Mouse (Mus musculus) liver, embryonic 14.5 days (tissue): ENCODE measurements around the gene Crim1.

Experiments used
- CTCF ChIP-seq: IDR thresholded peaks from 2 replicates; pipeline ENCODE4 v1.5.1; 2016; ENCODE audit warnings: antibody characterized with exemption, low read depth, control low read depth
- EP300 ChIP-seq: IDR thresholded peaks from 2 replicates; pipeline ENCODE4 v1.6.1; 2016; ENCODE audit warnings: antibody characterized with exemption, low read depth

DNA sequence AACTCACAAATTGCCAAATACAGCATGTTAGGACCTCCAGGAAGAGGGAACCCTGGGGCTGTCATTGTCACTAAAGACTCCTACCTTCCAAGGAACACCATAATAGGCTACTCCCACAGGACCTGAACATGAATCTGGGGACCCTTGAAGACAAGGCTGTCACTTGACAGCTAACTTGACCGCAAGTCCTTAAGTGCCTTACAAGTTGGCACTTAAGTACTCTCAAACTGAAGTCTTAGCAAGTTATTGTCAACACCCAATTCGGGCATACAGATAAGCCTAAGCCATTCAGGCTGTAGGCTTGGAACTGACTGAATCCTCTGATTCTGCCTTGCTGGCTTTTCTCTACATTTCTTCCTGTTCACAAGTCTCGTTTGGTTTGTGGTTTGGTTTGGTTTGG, 118.8 kb downstream of the Crim1 start:
- TF ChIP-seq CTCF (no peak), EP300 (no peak)
